Mouse (Mus musculus): ENCODE data around the gene Fcer1g.

Gene Fcer1g

DNA sequence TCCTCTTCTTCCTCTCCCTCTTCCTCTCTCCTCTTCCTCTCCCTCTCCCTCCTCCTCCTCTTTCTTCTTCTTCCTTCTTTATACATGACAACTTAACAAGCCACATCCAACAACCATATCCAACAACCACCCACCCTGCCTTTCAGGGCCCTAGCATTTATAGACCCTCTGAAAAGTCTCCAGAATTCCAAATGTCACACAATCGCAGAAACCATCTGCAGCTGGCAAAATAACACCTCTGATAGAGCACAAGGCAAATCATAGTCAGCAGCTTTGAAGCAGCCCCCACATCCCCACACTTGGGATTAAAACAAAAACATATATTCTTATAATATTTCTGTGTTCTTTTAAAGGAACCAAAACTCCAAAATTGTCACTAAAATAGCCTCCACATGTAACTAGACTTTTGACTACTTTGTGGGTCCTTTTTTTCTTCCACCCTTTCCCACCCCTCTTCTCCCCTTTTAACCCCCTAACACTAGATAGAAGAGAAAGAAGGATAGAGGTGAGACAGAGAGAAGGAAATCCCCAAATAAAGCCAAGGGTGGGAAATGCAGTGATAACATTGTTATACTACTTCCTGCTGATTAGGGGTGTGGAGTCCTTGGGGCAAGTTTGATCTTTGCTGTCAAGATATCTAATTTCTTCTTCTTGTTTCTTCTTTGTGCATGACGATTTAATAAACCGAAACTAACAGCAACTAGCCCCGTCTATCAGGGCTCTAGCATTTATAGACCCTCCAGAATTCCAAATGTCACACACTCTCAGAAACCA, 32.0 kb upstream of the Fcer1g start:
- no peak for DNase-seq (ENCODE audit: low spot score)

DNA sequence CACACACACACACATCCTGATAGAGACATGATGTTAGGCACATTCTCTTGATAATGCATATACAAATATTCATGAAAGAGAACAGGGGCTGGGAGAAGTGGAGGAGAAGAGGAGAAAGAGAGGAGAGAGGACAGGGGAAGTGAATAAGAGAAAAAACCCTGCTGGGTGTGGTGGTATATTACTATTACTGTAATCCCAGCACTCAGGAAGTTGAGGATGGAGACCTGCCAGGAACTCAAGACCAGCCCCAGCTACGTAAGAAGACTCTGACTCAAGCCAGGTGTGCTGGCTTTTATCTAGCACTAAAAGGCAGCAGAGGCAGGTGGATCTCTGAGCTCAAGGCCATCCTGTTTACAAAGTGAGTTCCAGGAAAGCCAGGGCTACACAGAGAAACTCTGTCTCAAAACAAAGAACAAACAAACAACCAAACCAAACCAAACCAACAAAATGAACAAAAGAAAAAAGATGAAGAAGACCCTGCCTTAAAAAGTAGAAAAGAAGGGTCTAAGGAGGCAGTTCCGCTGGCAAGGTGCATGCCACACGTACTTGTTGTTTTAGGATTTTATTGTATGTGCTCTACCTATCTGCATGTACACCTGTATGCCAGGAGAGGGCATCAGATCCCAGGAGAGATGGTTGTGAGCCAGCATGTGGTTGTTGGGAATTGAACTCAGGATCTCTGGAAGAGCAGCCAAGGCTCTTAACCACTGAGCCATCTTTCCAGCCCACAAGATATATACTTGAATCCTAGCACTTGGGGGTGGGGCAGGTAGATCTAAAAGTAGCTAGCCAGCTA, 29.7 kb upstream of the Fcer1g start:
- DNase-seq (ENCODE audit: low spot score): no peak

DNA sequence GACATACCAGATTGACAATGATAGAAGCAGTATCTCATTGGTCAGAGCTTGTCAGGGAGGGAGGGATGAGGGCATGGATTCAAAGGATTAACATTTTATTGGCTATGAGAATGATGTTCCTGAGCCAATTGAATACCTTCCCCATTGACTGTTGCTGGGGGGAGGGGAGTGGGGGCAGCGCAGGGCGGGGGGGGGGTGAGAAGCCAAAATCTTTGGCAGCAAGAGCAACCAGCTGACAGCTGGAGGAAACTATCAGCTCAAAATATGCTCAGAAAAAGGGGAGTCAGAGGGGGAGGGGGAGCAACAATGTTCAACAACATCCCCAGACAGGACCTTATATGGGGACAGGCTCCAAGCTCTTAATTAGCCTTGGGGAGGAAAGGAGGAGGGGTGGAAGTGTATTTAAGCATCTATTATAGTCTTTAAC, 29.0 kb upstream of the Fcer1g start:
- peak; percentile 58 for DNase-seq (ENCODE audit: low spot score)

DNA sequence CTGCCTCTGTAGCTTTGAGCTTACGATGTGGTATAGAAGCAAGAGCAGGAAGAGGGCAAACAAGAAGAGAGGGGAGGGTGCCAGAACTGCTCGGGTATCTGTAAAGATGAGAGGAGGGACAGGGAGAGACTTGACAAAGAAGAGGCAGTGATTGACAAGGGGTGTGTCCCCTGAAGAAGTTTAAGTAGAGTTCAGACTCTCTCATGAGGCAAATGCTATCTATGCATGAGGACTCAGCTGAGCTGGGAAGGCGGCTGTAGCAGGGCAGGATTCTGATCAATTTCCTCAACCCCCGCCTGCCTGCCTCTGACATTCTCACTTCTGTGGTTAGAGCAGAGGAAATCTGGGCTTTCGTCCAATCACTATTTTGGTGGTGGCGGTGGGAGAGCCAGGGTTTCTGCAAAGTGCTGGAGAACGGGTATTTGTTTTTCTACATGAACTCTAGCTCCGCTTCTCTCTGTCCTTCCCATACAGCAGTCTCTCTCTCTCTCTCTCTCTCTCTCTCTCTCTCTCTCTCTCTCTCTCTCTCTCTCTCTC, 28.5 kb upstream of the Fcer1g start:
- peak; percentile 59 for DNase-seq (ENCODE audit: low spot score)

DNA sequence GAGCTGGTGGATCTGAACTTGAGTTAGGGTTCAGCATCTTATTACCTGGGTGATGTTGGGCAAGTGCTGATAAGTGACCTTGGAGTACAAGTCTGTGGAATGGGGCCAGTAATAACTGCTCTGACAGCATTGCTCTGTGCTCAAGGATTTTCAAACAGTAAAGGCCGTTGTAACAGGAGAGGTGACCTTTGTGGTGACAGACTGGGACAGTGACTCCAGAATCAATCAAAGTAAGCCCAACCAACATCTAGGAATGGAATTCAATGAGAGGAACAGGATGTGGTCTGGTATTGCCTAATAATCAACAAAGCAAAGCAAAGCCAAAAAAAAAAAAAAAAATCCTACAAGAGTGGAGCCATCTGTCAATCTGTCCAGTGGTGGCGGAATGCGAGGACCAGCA, 26.2 kb upstream of the Fcer1g start:
- no peak for DNase-seq (ENCODE audit: low spot score)

DNA sequence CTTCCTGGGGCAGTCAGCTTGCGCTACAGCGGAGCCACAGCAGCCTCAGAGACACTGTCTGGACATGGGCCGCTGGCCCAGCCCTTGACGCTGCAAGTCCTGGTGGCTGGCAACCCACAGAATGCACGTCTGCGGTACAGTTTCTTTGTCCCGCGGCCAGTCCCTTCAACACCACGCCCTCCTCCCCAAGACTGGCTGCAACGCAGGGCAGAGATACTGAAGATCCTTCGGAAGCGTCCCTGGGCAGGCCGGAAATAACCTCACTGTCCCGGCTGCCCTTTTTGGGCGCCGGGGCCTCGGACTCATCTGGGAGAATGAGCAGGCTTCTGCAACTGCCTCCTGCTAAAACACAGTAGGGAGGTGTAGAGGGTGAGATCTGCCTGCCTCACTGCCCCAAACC, 24.8 kb upstream of the Fcer1g start:
- DNase-seq (ENCODE audit: low spot score): no peak

DNA sequence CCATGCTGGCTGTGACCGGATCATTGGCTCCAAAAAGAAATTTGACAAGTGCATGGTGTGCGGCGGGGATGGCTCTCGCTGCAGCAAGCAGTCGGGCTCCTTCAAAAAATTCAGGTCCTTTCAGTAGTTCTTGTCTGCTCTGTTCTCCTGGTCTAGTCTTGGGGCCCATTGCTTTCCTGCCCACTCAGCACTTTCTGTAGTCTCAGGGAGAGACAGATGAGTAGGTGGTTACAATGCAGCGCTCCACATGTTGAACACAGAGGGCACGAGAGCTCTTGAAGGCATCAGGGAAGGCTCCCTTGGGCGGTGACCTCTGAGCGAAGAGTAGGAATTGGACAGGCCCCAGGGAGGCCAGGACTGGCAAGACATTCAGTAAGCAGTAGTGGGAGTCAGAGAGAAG, 23.6 kb upstream of the Fcer1g start:
- DNase-seq (ENCODE audit: low spot score): no peak

DNA sequence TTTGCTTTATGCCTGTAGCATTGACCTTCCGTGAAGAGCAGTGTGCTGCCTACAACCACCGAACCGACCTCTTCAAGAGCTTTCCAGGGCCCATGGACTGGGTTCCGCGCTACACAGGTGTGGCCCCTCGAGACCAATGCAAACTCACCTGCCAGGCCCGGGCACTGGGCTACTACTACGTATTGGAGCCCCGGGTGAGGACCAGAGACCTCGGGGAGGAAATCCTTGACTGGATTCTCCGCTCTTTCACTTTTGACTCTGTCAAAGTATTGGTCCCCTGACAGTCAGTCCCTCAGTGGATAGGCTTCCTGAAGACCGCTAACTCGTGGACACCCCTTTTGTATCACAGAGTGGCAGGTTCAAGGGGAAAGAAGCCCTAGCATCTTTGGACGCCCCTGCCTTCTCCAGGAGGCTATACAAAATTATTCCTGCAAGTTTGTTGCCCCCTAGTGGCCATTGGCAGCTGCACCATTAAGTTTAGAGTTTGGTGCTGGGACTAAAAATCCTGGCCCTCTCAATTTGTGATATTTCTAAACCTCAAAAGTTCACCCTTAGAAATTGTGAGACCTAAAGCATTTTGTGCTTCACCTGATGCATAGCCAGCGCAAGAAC, 22.9 kb upstream of the Fcer1g start:
- DNase-seq (ENCODE audit: low spot score): peak; percentile 69

DNA sequence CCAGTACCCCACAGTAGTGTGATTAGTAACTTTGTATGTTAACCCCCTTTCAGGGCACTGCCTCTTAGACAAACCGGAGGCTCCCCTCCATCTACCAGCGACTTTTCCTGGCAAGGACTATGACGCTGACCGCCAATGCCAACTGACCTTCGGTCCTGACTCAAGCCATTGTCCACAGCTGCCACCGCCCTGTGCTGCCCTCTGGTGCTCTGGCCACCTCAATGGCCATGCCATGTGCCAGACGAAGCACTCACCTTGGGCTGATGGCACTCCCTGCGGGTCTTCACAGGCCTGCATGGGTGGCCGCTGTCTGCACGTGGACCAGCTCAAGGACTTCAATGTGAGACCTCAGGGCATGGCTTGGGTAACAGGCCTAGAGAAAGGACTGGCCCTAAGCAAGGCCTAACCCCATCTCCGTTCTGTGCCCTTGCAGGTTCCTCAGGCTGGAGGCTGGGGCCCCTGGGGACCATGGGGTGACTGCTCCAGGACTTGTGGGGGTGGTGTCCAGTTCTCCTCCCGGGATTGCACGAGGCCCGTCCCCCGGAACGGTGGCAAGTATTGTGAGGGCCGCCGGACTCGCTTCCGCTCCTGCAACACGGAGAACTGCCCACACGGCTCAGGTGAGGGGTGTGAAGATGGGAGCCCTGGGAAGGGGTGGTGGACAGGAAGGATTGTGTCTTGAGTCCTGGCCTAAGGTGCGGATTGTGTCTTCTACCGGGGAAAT, 22.1 kb upstream of the Fcer1g start:
- no peak for DNase-seq (ENCODE audit: low spot score)

DNA sequence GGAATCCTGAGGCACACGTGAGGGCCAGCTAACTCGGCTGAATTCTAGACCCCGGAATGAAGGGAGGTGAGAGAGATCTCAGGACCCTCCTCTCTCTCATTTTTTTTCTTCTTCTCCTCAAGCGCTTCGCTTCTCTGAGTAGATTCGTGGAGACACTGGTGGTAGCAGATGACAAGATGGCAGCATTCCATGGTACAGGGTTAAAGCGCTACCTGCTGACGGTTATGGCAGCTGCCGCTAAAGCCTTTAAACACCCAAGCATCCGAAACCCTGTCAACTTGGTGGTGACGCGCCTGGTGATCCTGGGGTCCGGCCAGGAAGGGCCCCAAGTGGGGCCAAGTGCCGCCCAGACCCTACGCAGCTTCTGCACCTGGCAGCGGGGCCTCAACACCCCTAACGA, 18.2 kb upstream of the Fcer1g start:
- no peak for DNase-seq (ENCODE audit: low spot score)

DNA sequence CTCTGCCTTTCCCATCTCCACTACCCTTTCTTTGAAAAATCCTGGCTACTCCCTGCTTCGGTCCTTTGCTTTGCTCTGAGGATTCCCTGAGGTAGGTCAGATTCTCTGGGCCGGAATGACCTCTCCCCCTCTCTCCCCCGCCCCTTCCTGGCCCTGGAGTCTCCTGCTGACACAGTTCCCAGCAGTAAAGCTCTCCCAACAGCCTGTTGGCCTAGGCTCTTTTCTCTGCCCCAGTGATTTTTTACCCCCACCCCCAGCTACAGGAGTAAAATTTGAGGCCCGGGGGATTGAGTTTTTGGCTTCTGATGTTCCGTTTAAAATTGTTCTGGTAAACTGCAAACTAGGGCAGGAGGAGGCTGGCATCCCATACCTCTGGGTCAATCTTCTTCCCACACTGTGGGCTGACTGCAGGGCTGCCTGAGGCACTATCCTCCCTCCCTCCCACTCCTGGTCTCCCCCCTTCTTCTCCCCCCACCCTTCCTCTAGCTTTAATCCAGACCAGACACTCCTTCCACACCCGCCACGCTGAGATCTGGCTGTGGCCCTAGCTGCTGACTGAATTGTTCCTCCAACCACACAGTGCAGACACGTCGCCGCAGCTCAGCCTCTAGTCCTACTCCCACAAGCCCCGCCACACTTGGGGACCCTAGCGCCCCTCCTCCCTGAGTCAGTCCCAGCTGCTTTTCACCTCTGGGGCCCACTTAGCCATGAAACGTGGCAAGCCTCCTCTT, 17.6 kb upstream of the Fcer1g start:
- DNase-seq (ENCODE audit: low spot score): no peak

DNA sequence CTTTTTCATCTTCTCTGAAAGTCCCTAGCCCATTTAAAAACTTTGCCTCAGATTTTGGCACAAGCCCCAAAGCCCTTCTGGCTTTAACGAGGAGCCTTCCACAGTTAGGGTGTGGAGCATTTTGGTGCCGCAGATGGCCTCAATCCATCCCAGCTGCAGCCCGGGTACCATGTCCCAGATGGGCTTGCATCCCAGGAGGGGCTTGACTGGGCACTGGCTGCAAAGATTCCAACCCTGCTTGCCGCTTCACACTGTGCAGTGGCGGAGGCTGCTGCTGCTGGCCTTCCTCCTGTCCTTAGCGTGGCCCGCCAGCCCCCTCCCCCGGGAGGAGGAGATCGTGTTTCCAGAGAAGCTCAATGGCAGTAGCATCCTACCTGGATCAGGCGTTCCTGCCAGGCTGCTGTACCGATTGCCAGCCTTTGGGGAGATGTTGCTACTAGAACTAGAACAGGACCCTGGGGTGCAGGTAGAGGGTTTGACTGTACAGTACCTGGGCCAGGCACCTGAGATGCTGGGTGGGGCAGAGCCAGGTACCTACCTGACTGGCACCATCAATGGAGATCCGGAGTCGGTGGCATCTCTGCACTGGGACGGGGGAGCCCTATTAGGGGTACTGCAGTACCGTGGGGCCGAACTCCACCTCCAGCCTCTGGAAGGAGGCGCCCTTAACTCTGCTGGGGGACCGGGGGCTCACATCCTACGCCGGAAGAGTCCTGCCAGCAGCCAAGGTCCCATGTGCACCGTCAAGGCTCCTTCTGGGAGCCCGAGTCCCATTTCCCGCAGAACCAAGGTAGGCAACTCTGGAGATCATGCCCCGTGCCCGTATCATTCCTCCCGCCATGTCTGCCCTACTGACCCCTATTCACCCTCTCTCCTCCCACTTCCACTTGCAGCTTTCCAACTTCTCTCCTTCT, 16.8 kb upstream of the Fcer1g start, which contains the start of gene Ndufs2:
Ndufs2 (minus strand) TSS at position 709 of the 914 bp plus-strand sequence.
- DNase-seq (ENCODE audit: low spot score): no peak

DNA sequence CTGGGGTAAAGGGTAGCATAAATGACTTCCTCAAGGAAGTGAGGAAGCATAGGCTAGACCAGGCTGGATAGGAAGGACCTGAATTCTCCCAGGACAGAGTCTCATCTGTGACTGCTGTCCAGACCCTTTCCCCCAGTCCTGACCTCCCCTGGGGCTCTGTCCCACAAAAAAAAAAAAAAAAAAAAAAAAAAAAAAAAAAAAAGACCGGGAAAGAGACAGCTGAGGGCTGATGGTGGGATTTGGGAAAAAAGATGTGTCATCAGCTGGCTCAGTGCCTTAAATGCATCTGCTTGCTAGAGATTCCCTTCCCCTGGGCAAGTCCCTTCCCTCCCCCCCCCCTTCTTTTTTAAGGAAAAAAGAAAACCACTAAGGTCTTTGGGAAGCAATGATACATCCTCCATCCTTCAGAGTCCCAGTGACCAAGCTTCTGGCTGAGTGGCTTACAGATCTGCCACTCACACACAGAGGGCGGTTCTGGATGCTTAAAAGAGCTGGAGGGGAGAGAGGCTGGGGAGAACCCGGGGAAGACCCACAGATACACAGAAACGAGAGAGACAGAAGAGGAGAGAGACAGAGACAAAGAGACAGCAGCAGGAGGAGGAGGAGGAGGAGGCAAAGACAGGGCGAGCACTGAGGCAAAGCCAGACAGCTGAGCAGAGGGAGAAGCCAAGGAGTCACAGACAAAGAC, 15.9 kb upstream of the Fcer1g start, which contains the start of gene Adamts4:
Adamts4 (plus strand) TSS at position 509 of the 688 bp plus-strand sequence.
- no peak for DNase-seq (ENCODE audit: low spot score)

DNA sequence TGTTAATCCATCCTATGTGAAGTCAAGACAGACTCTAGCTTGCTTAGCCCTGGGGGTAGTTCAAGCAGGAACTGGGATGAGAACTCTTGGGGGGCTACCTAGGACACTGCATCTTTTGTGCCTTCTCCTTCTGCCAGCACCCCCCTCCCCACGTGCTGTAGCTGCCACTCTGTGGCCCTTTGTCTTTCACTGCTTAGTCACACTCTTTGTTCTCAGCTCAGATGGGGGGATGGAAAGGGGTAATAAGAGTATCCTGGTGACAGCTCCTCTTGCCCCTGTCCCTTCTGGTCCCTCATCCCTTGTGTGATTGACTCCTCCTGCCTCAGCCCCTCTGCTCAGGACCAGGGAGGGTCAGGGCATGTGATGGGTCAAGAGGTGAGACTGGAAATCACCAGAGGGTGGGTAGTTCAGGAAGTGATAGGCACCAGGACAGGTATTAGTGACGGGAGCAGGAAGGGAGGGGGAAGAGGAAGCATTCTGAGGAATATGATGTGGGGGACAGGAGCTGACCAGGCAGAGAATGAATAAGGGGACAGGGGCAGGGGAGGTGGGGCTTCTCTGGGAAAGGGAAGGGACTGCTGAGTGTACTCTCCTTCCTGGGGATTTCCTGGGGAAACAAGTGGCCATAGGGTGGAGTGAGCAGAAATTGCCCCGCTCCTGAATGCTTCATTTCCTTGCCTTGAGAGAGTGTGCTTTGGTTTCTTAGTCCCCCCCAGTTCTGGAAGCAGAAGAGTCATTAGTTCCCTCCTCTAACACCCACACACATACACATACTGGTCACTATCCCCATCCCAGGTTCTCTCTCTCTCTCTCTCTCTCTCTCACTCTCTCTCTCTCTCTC, 14.4 kb upstream of the Fcer1g start:
- DNase-seq (ENCODE audit: low spot score): no peak

DNA sequence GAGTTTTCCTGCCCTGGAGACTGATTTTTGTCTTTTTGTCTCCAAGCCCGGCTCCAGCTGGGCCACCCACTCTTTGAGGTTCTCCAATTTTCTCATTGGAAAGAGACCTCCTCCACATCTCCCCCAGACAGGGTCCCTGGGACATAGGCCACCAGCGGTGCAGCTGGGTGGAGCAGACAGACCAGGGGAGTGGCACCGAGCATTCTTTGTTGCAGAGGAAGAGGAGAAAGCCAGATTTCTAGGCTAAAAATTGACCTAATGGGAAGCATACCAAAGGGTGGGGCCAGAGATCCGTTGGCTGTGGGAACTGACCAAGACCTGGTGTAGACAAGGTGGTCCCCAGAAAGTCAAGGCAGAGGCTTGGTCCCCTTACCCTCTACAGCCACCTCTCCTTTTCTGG, 13.8 kb upstream of the Fcer1g start:
- DNase-seq (ENCODE audit: low spot score): no peak

DNA sequence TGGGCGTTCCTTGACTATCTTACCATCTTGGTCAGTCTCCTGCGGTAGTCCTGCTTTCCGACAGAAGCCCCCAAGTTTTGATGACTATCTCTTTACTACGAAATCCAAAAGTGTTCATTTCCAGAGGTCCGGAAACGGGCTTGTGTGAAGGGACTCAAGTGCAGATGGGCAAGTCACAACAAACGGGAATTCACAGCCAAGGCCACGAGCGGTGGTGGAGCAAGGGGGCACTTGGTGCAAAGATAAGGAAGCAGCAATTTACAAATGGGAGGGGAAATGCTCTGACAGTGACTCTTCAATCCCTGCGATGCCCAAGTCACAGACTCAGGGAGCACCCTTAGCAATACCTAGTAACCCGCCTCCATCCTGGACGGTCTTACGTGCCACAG, 13.3 kb upstream of the Fcer1g start:
- no peak for DNase-seq (ENCODE audit: low spot score)

DNA sequence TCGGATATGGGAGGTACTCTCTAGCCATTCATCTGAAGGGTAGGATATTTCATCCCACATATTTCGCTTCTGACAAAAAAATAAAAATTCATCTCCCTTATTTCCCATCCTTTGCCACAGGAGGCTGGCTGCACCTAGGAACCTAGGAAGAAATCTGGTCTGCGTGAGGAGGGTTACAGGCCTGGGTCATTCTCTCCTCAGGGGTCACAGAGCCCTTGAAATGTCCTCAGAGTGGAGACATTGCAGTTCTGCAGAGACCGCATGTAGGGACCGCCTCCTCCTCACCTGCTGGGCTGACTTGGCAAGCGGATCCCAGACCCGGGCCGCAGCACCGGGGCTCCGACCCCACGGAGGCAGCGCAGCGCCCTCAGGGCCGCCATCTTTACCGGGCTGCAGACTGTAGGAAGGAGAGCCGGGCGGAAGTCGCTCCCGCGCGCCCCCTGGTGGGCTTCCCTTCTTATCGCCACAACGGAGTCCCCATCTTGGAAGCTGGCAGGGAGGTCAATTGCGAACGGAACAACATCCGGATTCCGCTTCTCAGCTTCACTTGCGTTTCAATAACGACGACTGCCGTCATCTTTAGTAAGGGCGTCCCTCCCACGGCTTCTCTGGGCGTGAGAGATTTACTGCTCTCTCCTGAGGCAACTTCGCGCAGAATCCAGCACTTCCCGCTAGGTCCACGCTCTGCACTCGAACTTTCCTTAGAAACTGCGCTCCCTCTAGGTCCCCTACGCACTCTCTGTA, 12.7 kb upstream of the Fcer1g start:
- peak; percentile 99 for DNase-seq (ENCODE audit: low spot score)

DNA sequence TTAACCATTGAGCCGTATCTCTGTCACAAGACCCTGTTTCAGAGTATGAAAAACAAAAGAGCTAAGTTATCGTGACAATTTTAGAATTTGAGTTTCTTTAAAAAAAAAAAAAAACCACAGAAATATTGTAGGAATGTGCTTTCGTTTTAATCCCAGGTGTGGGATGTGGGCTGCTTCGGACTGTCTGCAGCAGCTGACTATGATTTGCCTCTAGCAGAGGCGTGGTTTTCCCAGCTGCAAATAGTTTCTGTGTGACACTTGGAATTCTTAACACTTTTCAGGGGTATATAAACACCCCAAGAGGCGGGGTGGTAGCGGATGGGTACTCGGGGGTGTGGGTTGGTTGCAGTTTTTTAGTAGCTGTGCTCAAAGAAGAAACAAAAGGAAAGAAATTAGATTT, 11.2 kb upstream of the Fcer1g start:
- DNase-seq (ENCODE audit: low spot score): no peak

Measured in lung, postnatal 25 days (tissue).